Mouse (Mus musculus): ENCODE measurements around the gene Slc12a3. TPM values are rescaled to one million over a fixed set of nuclear protein-coding genes. Genes with fewer than 3 reads are reported as not detected.

Gene Slc12a3
- polyA plus RNA-seq, 1 experiment from 2014 or later: 0.19 TPM

DNA sequence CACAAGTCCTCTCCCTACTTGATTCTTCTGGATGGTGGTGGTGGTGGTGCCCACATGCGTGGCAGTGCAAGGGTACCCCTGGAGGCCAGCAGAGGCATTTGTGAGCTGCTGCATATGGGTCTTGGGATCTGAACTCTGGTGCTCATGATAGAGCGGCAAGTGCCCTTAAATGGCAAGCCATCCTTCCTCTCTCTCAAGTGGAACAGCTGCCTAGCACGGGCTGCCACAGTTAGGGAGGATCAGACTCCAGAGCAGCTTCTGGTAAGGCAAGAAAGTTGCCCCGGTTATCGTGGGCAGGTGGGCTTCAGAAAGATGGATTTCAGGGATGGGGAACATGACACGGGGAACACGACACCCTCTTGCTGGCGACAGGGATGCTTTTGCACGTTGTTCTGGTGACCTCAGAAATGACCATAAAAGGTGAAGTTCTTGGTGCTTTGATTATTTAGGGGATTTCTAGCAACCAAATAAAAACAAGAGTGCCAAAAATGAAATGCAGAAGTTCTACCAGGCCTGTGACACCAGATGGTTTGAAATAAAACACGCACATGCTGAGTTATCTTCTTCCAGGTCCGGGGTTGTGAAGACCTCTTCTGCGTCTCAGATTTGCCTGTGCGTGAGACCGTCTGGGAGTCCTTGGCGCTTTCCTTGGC, 49.9 kb downstream of the Slc12a3 start:
- ATAC-seq (ENCODE audit: low FRiP score): no peak
- Histone ChIP-seq H3K27ac (no peak overlapping the region), H3K4me1 (replicated peaks) (no peaks in the 10 kb centered on the region), H3K36me3 (no peaks in the 10 kb centered on the region), H3K9me3 (no peaks in the 10 kb centered on the region), H3K27me3 (0 out of 2 replicates have a peak, but pooled peaks cover 3% of the 10 kb centered on the region), H3K4me2 (no peak overlapping the region), H3K4me3 (no peak overlapping the region), H3K9ac (no peak overlapping the region)
- WGBS: 93% methylated on average over 15 of the region's 15 CpGs

- Histone ChIP-seq H3K27ac (no peak overlapping the region), H3K4me3 (no peak overlapping the region), H3K36me3 (no peaks in the 10 kb centered on the region), H3K4me2 (no peak overlapping the region), H3K27me3 (0 out of 2 replicates have a peak, but pooled peaks cover 3% of the 10 kb centered on the region), H3K9ac (no peak overlapping the region), H3K9me3 (no peaks in the 10 kb centered on the region), H3K4me1 (replicated peaks) (no peaks in the 10 kb centered on the region)
- 89% methylated on average over 9 of the region's 9 CpGs for WGBS
- ATAC-seq (ENCODE audit: low FRiP score): no peak
Measured at GRCm38 (mm10) chr8:94379686-94380085, 50.7 kb downstream of the Slc12a3 start.

DNA sequence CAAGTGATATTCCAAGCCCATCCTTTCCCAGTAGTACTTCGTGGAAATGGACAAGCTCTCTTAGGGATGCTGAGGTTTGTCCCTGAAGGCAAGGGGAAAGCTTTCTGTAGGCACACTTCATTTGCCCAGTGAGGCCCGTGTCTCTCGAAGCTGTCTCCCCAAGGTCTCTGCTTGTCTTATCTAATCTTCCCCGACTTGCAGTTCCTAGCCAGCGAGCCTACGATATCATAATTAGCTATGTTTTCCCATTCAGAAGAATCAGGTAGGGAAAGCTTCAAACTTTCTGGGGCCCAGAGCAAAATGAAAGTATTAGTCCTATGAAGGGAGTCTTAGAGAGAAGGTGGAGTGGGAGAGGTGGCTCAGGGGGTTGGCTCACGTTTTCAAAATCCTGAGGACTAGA, 55.2 kb downstream of the Slc12a3 start:
- H3K4me2 ChIP-seq: no peak overlapping the region
- peaks cover 22% of the 10 kb centered on the region for H3K4me1 ChIP-seq (replicated peaks)
- no peaks in the 10 kb centered on the region for H3K9me3 ChIP-seq
- 0 out of 2 replicates have a peak, but pooled peaks cover 3% of the 10 kb centered on the region for H3K27me3 ChIP-seq
- 91% methylated on average over 7 of the region's 7 CpGs for WGBS
- ATAC-seq (ENCODE audit: low FRiP score): no peak
- H3K36me3 ChIP-seq: no peaks in the 10 kb centered on the region
- no peak overlapping the region for H3K27ac ChIP-seq
- no peak overlapping the region for H3K4me3 ChIP-seq
- H3K9ac ChIP-seq: no peak overlapping the region

DNA sequence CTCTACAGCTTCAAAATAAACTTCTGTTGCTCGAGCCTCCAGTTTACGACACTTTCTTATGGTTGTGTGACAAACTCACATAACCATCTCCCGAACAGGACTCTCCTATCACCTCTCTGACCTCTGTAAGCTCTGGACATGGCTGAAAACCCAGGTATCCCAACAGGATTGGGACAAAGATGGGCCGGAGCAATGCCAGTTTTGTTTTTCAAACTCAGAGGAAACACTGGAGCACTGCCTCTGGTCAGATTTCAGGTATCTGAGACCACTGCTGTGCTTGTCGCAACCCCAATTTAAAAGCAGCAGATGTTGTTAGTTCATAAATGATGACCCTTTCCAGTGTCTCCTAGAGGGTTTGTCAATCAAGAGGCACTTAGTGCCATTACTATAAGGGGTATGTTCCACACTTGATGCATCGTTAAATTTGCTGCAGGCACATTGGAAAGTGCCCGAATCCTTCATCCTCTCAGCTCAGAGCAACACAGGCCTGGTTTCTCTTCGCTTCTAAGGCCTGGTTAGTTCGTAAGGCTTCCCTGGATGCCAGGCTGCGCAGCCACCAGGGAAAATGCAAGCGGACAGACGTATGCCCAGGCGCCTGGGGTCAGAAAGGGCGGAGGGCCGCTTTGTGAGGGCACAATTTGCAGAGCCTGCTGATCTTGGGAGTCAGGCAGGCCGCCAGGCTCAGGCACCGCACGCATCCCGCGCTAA, 56.7 kb downstream of the Slc12a3 start:
- WGBS: 26% methylated on average over 20 of the region's 20 CpGs
- Histone ChIP-seq H3K27me3 (no peaks in the 10 kb centered on the region), H3K4me3 (peak overlapping the region; percentile 84), H3K4me1 (replicated peaks) (peaks cover 22% of the 10 kb centered on the region), H3K27ac (peak overlapping the region; percentile 96), H3K9ac (peak overlapping the region; percentile 92), H3K36me3 (peaks cover 15% of the 10 kb centered on the region), H3K4me2 (peak overlapping the region; percentile 89), H3K9me3 (no peaks in the 10 kb centered on the region)
- ATAC-seq (ENCODE audit: low FRiP score): no peak; the same call in none of the 2 replicates

DNA sequence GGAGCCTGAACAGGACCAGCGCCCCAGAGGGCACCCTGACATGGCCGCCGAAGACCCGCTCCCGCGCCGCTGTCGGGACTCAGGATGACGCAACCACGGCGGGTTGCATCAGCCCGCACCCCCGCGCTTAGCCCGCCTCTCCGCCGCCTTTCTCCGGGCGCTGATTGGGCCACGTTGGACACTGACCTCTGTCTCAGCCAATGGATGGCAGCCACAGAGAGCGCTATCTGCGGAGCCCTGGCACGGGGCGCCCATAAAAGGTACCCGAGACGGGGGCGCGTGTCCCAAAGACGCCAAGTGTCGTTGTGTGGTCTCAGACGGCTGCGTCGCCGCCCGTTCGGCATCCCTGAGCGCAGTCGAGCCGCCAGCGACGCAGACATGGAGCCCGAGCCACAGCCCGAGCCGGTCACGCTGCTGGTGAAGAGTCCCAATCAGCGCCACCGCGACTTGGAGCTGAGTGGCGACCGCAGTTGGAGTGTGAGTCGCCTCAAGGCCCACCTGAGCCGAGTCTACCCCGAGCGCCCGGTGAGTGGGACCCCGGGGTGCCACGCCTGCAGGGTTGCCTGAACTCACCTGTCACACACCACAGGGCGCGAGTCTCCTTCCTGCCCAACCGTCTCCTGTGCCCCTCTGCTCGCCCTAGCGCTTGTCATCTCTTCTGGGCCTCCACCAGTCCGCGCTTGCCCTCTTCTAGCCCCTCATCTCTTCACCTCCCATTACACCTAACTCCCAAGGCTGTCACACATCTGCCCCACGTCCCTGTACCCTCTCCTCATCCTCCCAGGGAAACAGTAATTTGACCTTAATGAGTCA, 57.4 kb downstream of the Slc12a3 start, which contains the start of gene Herpud1:
Gene Herpud1 (plus strand): TSS at position 225 of the 813 bp plus-strand sequence.
- H3K36me3 ChIP-seq: peaks cover 22% of the 10 kb centered on the region
- H3K4me1 ChIP-seq (replicated peaks): peaks cover 22% of the 10 kb centered on the region
- peak within 1 kb of the TSS; percentile 84 for H3K4me3 ChIP-seq
- peak within 1 kb of the TSS; percentile 89 for H3K4me2 ChIP-seq
- H3K9me3 ChIP-seq: no peaks in the 10 kb centered on the region
- H3K27me3 ChIP-seq: no peaks in the 10 kb centered on the region
- peak within 1 kb of the TSS; percentile 92 for H3K9ac ChIP-seq
- ATAC-seq (ENCODE audit: low FRiP score): peak; percentile 99
- WGBS: under 1% methylated on average over 65 of the region's 65 CpGs
- peak within 1 kb of the TSS; percentile 96 for H3K27ac ChIP-seq

- H3K27me3 ChIP-seq: no peaks in the 10 kb centered on the region
- under 1% methylated on average over 25 of the region's 25 CpGs for WGBS
- peak; percentile 43 for ATAC-seq (ENCODE audit: low FRiP score)
- H3K4me1 ChIP-seq (replicated peaks): peaks cover 22% of the 10 kb centered on the region
- peak overlapping the region; percentile 96 for H3K27ac ChIP-seq
- peaks cover 30% of the 10 kb centered on the region for H3K36me3 ChIP-seq
- H3K9ac ChIP-seq: peak overlapping the region; percentile 92
- peak overlapping the region; percentile 84 for H3K4me3 ChIP-seq
- H3K9me3 ChIP-seq: no peaks in the 10 kb centered on the region
- H3K4me2 ChIP-seq: peak overlapping the region; percentile 89
Measured at GRCm38 (mm10) chr8:94387027-94387684, 58.2 kb downstream of the Slc12a3 start.

DNA sequence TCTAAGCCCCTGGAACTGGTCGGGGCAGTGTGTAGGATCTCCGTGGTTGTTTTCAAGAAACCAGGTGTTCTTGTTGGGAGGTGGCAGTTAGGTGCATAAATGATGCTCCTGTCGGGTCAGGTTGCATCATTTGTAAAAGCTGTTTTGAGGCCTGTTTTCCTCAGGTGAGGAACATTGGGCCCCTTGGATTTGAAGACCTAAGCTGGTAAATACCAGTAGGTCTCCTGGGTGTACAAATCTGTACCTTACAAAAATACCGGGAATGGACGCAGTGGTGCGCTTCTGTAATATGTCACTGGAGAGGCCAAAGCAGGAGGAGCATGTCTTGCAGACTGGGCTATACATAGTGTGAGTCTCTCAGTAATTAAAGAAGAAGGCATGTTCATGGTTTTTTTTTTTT, 58.8 kb downstream of the Slc12a3 start:
- H3K4me1 ChIP-seq (replicated peaks): peaks cover 22% of the 10 kb centered on the region
- H3K27ac ChIP-seq: no peak overlapping the region
- no peak for ATAC-seq (ENCODE audit: low FRiP score)
- H3K9ac ChIP-seq: peak overlapping the region; percentile 92
- WGBS: 33% methylated on average over 6 of the region's 6 CpGs
- peak overlapping the region; percentile 89 for H3K4me2 ChIP-seq
- H3K27me3 ChIP-seq: no peaks in the 10 kb centered on the region
- peak overlapping the region; percentile 84 for H3K4me3 ChIP-seq
- H3K36me3 ChIP-seq: peaks cover 36% of the 10 kb centered on the region
- H3K9me3 ChIP-seq: no peaks in the 10 kb centered on the region

DNA sequence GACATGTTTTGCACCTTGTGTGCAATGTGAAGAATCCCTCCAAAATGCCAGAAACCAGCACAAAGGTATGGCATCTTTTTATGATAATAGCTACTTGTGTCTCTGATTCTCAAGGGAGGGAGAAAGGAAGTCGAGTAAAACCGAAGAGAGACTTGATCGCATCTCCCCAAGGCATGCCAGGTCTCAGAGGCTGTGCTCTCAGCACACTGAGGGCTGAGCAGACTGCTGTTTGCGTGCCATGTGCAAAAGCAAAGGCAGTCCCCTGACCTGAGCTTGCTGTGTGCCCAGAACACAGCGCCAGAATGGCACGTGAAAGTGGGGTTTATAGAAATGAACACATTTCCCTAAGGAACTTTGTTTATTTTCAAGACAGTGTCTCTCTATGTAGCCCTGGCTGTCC, 60.5 kb downstream of the Slc12a3 start:
- Histone ChIP-seq H3K4me1 (replicated peaks) (peaks cover 22% of the 10 kb centered on the region), H3K36me3 (peaks cover 50% of the 10 kb centered on the region), H3K27me3 (no peaks in the 10 kb centered on the region), H3K4me2 (no peak overlapping the region), H3K4me3 (no peak overlapping the region), H3K9me3 (no peaks in the 10 kb centered on the region), H3K27ac (no peak overlapping the region), H3K9ac (no peak overlapping the region)
- WGBS: 92% methylated on average over 6 of the region's 6 CpGs
- ATAC-seq (ENCODE audit: low FRiP score): no peak

GRCm38 (mm10) chr8:94390429-94390828, 61.4 kb downstream of the Slc12a3 start:
- Histone ChIP-seq H3K4me2 (no peak overlapping the region), H3K27me3 (no peaks in the 10 kb centered on the region), H3K9ac (no peak overlapping the region), H3K36me3 (peaks cover 59% of the 10 kb centered on the region), H3K4me1 (replicated peaks) (peaks cover 20% of the 10 kb centered on the region), H3K4me3 (no peak overlapping the region), H3K27ac (no peak overlapping the region), H3K9me3 (no peaks in the 10 kb centered on the region)
- WGBS: 98% methylated on average over 6 of the region's 6 CpGs
- ATAC-seq (ENCODE audit: low FRiP score): no peak

DNA sequence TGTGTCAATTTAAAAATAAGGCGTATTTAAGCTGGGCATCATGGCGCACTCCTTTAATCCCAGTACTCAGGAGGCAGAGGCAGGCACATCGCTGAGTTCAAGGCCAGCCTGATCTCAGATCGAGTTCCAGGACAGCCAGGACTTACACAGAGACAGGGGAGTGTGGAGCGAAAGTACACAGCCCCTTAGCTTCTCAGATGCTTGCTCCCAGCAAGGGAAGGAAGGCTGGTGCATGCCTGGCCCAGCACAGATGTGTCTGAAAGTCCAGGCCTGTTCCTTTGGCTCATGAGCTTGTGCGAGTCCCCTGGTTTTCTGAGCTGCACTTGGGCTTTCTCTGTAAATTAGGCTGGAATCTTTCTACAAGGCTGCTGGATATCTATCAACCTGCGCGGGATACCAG, 61.9 kb downstream of the Slc12a3 start:
- 97% methylated on average over 8 of the region's 8 CpGs for whole genome bisulfite sequencing
- no peak overlapping the region for H3K9ac ChIP-seq
- H3K9me3 ChIP-seq: no peaks in the 10 kb centered on the region
- H3K4me1 ChIP-seq (replicated peaks): peaks cover 15% of the 10 kb centered on the region
- no peak for ATAC-seq (ENCODE audit: low FRiP score)
- H3K4me3 ChIP-seq: no peak overlapping the region
- peaks cover 64% of the 10 kb centered on the region for H3K36me3 ChIP-seq
- no peaks in the 10 kb centered on the region for H3K27me3 ChIP-seq
- H3K27ac ChIP-seq: no peak overlapping the region
- no peak overlapping the region for H3K4me2 ChIP-seq

- Histone ChIP-seq H3K27ac (no peak overlapping the region), H3K36me3 (peaks cover 75% of the 10 kb centered on the region), H3K9me3 (no peaks in the 10 kb centered on the region), H3K4me2 (no peak overlapping the region), H3K4me3 (no peak overlapping the region), H3K4me1 (replicated peaks) (peaks cover 15% of the 10 kb centered on the region), H3K9ac (no peak overlapping the region), H3K27me3 (no peaks in the 10 kb centered on the region)
- no peak for ATAC-seq (ENCODE audit: low FRiP score)
- 82% methylated on average over 12 of the region's 12 CpGs for WGBS
Measured at GRCm38 (mm10) chr8:94392147-94392546, 63.1 kb downstream of the Slc12a3 start.

DNA sequence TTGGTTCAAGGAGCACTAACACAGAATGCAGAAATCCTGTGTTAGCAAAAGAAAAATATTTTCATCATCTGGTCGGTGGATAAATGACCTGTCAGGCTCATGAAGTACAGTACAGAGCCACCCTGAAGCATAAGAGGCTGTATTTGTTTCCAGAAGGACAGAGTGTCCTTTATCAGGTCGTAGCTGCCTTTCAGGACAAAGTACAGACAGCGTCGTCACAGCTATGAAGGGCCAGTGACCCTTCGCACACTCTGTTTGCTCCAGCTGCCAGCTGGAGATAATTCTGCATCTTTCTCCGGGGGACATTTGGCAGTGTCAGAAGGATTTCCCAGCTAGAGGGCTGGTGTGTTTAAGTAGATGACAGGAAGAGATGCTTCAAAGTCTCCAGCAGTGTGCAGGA, 63.6 kb downstream of the Slc12a3 start:
- WGBS: 85% methylated on average over 6 of the region's 6 CpGs
- Histone ChIP-seq H3K36me3 (peaks cover 80% of the 10 kb centered on the region), H3K4me2 (no peak overlapping the region), H3K9ac (no peak overlapping the region), H3K27me3 (no peaks in the 10 kb centered on the region), H3K4me3 (no peak overlapping the region), H3K9me3 (no peaks in the 10 kb centered on the region), H3K27ac (no peak overlapping the region), H3K4me1 (replicated peaks) (peaks cover 12% of the 10 kb centered on the region)
- ATAC-seq (ENCODE audit: low FRiP score): no peak

Measured in hindbrain, embryonic 13.5 days (tissue).